Mouse (Mus musculus) layer of hippocampus, postnatal 25 days (tissue): ENCODE data around the gene Camk2g. TPM values are rescaled to one million over a fixed set of nuclear protein-coding genes. Genes with fewer than 3 reads are reported as not detected.

Experiments
- DNase-seq, 2 experiments: peaks; one replicate each; pipeline ENCODE4 v3.0.0; 2022; ENCODE audit warnings: mixed read lengths in 2 of 2, low spot score in 1 of 2; ENCODE audit errors: extremely low spot score in 1 of 2
- total RNA-seq, 2 experiments: library from RNA; stranded (reverse); gene quantifications; 2 replicates each; pipeline ENCODE4 v1.2.3; 2021

The Camk2g gene
- 100 to 1,000 TPM; 205 to 212 TPM for total RNA-seq

GRCm38 (mm10) chr14:20793758-20794531, at the start of gene Camk2g:
TSS of gene Camk2g (minus strand) at chr14:20794088.
- peak; percentile 57 to 58 for DNase-seq

GRCm38 (mm10) chr14:20842629-20843028, 48.7 kb upstream of the Camk2g start:
- no peak for DNase-seq

DNA sequence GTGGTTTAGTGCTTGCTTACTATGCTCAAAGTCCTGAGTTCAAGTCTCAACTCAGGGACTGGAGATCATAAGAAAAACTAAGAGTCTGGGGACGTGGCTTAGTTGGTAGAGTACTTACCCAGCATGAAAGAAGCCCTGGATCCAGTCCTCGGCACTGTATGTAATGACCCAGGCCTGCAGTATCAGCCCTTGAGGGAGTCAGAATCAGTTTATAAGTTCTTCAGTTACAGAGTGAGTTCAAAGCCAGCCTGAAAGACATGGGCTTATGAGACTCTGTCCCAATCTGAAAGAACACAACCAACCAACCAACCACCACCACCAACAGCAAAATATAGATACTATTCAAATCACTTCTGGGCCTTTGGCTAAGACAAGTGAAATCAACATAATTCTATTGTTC, 47.6 kb upstream of the Camk2g start:
- no peak for DNase-seq

- no peak for DNase-seq
Observed at GRCm38 (mm10) chr14:20837681-20838080, 43.8 kb upstream of the Camk2g start.

GRCm38 (mm10) chr14:20836905-20837376, 43.1 kb upstream of the Camk2g start:
- no peak for DNase-seq

- DNase-seq = peak; percentile 17 to 26
Observed at GRCm38 (mm10) chr14:20836171-20836904, 42.5 kb upstream of the Camk2g start, which contains the start of gene Plau. TSS of gene Plau (plus strand) at chr14:20836660.

DNA sequence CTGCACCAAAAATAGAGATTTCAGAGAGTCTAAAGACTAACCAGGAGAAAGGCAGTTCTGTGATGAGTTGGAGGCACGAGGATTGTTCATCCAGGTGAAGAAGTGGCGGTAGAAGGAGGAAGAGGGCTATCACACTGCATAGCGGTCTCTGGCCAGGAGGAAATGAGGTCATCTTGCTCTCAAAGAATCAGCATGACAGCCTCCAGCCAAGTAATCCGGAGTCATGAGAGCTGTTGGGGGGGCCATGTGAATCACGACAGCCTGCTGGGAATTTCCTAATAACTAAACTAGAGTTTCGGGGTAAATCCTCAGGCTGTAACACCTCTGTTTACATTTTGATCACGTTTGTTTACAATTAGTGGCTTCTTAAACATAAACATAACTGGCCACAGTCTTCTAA, 40.2 kb upstream of the Camk2g start:
- no peak for DNase-seq

GRCm38 (mm10) chr14:20833525-20833924, 39.6 kb upstream of the Camk2g start:
- no peak for DNase-seq

DNA sequence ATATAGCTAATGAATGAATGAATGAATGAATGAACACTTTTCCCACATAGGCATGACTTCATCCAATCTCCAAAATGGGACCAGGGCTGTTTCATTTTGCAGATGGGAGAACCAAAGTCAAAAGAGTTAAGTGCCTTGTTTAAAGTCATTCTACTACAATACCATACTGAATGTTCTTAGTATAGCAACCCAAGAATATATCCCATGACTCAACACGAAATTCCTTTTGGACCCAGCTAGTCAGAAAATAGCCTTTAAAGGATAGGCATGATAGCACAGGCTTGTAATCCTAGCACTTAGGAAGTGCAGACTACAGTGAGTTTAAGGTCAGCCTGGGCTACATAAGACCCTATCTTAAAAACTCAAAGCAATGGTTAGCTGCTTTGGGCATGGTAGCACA, 38.0 kb upstream of the Camk2g start:
- DNase-seq = no peak

GRCm38 (mm10) chr14:20831141-20831910, 37.4 kb upstream of the Camk2g start:
- DNase-seq = no peak

DNA sequence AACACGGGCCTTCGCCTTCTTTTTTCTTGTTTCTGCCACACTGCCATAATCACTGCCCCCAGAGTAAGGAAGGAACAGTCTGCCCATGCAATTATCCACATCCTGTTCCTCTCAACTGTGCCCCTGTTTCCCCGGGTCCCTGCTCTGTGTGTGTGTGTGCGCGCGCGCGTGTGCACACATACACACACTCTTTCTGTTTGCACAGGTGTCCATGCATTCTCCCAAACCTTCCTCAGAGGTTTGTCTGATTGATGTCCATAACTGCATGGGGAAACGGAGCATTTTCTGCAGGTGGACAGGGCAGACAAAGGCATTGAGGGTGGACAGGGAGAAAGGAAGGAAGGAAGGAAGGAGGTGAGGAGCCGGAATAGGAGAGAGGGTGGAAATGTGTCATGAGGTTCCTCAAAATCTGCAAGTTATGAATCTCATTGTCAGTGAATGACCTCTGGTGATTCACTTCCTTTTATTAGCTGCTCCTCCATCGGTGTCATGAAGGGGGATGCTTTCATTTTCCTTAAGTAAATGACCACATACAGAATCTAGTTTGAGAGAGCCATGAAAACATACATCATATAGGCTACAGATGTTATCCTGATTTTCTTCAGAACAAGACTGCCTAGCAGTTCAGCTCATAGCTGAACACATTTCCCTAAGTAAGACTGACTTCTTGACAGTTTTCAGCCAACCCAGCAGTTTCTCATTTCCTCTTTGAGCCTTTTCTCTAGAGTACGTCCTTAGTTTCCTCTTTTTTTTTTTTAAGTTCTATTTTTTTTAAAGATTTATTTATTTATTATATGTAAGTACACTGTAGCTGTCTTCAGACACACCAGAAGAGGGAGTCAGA, 35.9 kb upstream of the Camk2g start:
- no peak for DNase-seq

DNA sequence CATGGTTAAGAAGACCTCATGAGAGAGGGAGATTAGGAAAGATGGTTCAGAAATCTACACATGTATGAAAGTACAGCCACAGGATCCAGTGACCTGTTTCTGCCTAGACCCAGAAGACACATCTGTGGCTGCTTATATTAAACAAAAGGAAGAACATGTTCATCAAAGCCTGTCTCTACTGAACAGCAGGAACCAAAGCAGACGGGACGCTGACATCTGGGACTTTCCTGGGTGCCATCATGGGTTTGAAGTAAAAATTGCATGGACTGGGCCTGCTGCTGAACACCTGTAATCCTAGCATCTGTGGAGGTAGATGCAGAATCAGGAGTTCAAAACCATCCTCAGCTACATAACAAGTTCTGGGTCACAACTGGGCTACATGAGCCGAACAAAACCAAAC, 34.6 kb upstream of the Camk2g start:
- DNase-seq = no peak

DNA sequence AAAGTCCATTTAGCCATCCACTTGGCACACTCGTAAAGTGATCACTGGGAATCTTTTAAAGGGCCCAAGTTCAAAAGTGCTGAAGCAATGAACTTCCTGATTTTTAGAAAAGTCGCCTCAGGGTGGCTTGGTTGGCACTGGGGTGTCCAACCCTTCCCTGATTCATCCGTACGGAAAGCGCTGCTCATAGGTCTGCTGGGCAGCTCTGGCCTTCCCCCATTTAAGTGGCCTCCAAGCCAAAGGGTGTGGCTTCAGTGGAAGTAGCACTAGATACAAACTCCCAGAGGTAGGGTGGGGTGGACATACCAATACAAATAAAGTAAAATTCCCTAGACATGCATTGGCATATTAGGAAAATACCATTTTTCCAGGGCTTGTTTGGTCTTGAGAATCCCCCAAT, 33.6 kb upstream of the Camk2g start:
- no peak for DNase-seq

DNA sequence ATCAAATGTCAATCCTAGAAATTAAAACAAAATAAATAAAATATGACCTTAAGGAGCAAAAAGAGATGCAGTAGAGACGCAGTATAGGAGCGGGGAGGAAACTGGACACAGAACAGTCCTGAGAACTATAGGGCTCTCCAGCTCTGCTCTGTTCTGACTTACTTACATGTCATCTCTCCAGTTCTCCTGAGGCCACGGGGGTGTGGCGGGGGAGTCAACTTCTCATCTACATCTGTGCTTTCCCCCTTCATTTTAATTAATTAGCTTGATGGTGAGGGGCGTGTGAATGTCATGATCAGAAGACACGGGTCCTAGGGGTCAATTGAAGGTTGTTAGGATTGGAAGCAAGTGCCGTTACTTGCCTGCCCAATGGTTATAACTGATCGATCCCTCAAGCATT, 33.2 kb upstream of the Camk2g start:
- DNase-seq = no peak

DNA sequence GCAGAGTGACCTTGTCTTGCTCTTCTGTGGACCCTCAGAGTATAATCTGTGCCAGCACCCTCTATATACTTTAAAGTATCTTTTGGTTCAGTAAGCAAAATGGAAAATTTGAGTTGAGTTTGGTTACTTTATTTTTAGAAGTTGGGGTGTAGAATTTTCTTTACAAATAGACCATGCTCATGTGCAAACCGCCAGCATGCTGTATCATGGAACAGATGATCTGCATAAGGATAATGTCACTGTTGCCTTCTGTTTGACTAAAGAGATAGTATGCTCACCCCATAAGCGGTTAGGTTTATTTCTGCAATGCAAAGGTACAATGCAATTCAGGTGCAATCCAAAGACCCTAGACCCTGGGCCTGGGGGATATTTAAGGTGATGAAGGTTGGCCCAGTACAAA, 31.6 kb upstream of the Camk2g start:
- no peak for DNase-seq

DNA sequence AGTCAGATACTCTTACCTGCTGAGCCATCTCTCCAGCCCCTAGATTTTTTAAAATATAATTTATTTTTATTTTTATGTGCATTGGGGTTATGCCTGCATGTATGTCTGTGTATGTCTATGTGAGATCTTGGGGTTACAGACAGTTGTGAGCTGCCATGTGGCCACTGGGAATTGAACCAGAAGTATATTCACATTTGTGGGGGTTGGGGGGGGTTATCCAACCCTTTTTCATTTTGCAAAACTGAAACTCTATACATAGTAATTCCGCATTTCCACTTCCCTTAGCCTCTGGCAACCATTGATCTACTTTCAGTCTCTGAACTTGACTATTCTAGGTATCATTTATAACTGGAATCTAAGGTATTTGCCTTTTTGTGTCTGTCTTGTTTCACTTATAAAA, 30.6 kb upstream of the Camk2g start:
- DNase-seq = no peak

GRCm38 (mm10) chr14:20815448-20815847, 21.6 kb upstream of the Camk2g start:
- no peak for DNase-seq

- no peak for DNase-seq
Observed at GRCm38 (mm10) chr14:20811779-20812406, 18.0 kb upstream of the Camk2g start.

DNA sequence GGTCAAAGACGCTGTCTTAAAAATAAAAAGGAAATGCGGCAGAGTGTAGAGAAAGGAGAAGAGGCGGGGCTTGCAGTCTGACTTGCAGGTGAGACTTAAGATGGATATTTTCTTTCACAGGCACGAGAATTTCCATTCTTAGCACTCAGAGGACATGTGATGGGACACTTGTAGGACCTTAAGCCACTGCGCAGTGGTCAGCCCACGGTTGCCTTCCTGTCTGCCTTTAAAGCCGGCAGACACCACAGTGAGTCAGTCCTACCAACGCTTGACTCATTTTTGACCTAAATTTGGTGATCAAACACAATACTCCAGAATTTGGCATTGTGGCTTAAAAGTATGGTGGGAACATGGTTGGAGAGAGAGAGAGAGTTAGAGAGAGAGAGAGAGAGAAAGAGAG, 17.3 kb upstream of the Camk2g start:
- DNase-seq = no peak

- DNase-seq = no peak
Observed at GRCm38 (mm10) chr14:20809820-20810219, 15.9 kb upstream of the Camk2g start.
